ENCODE assay signal across 8 mouse cellular contexts in genomic region chr5:136567176-136568025, GRCm38 (mm10). TPM values are rescaled to one million over a fixed set of nuclear protein-coding genes. Genes with fewer than 3 reads are reported as not detected.
DNase-seq lines count a peak whose midpoint lies in the region; ATAC-seq lines count a peak whose summit lies in the region.

Gene Cux1, minus strand, starts transcription at chr5:136567490.

- H3K9ac ChIP-seq in hindbrain, embryonic 12.5 days = peak within 1 kb of the TSS; percentile 94

- under 1% methylated on average over 73 of the region's 103 CpGs for whole genome bisulfite sequencing in hindbrain, embryonic 12.5 days

- H3K9me3 ChIP-seq in hindbrain, embryonic 12.5 days (replicated peaks) = no peaks in the 10 kb centered on the region

- H3K4me3 ChIP-seq in hindbrain, embryonic 12.5 days = peak within 1 kb of the TSS; percentile 97

- H3K36me3 ChIP-seq in hindbrain, embryonic 12.5 days = no peaks in the 10 kb centered on the region

- peak within 1 kb of the TSS; percentile 91 for H3K4me2 ChIP-seq in hindbrain, embryonic 12.5 days (replicated peaks)

- ATAC-seq in hindbrain, embryonic 12.5 days (ENCODE audit: low FRiP score) = peak; percentile 90

- peak; percentile 94 for DNase-seq in Muller cell, postnatal 12 days (ENCODE audit: inconsistent ontology term)
- peak; percentile 91 to 94 for DNase-seq in cerebellum, postnatal 10 days
- DNase-seq in frontal cortex, postnatal 14 days (ENCODE audit: low spot score in 2 of 2) = peak; percentile 53 to 66
- peak; percentile 74 to 81 for DNase-seq in layer of hippocampus, postnatal 14 days (ENCODE audit: low spot score in 2 of 2)
- DNase-seq in lung, postnatal 10 days = peak; percentile 89
- DNase-seq in ovary, postnatal 14 days (ENCODE audit: low spot score) = peak; percentile 72
- DNase-seq in thymus, postnatal 14 days = peak; percentile 92

- H3K4me1 ChIP-seq in hindbrain, embryonic 12.5 days = peaks cover 32% of the 10 kb centered on the region

- peaks cover 34% of the 10 kb centered on the region for H3K27me3 ChIP-seq in hindbrain, embryonic 12.5 days

- H3K27ac ChIP-seq in hindbrain, embryonic 12.5 days = peak within 1 kb of the TSS; percentile 96

RNA-seq across cellular contexts. Expression of gene Cux1, which starts in this region (rescaled TPM):
- polyA plus RNA-seq in hindbrain, embryonic 12.5 days (2016; fragmentation: Nextera tagmentation; extraction: Ambion mirVana) = 114 and 117 TPM in 2 replicates
- total RNA-seq in layer of hippocampus, postnatal 14 days (2021) = 10 to 100 TPM; 49.8 to 52.4 TPM

Comparison
In these comparisons a context has a peak if more than half of its experiments do, and no peak if none do; other contexts are left out.
1. Peak in every context shown above with its lines: DNase-seq, ATAC-seq, H3K4me3 ChIP-seq and H3K27ac ChIP-seq.